Mouse (Mus musculus) forebrain, embryonic 14.5 days (tissue): ENCODE measurements around the gene Cep295. TPM values are rescaled to one million over a fixed set of nuclear protein-coding genes. Genes with fewer than 3 reads are reported as not detected.

Experiments
- ATAC-seq: fragments of 200-750 bp; cut with Nextera tagmentation; 2 replicates; pipeline ENCODE4 v1.8.0; 2017; ENCODE audit warnings: mild to moderate bottlenecking, moderate library complexity
- DNase-seq: peaks from one replicate; pipeline ENCODE4 v3.0.0-alpha.2; 2015; ENCODE audit warnings: low spot score
- H3K27ac ChIP-seq: fragments of 300-500 bp; sonication (generic); 2 replicates; pipeline ENCODE4 v1.5.1; 2014; ENCODE audit warnings: low read depth, mild to moderate bottlenecking, control low read depth, low read length, moderate library complexity
- H3K27me3 ChIP-seq: fragments of 300-500 bp; sonication (generic); replicated peaks from 2 replicates; pipeline ENCODE4 v1.6.1; 2014; ENCODE audit warnings: low read length, control low read depth, mixed read lengths; ENCODE audit not compliant: control insufficient read depth, insufficient read depth
- H3K36me3 ChIP-seq: fragments of 300-500 bp; sonication (generic); 2 replicates; pipeline ENCODE4 v1.6.1; 2014; ENCODE audit warnings: low read length, control low read depth; ENCODE audit not compliant: control insufficient read depth, insufficient read depth
- H3K4me1 ChIP-seq: fragments of 300-500 bp; sonication (generic); 2 replicates; pipeline ENCODE4 v1.6.1; 2014; ENCODE audit warnings: antibody characterized with exemption, low read length, control low read depth; ENCODE audit not compliant: control insufficient read depth, insufficient read depth
- H3K4me2 ChIP-seq: fragments of 300-500 bp; sonication (generic); 2 replicates; pipeline ENCODE4 v1.6.1; 2014; ENCODE audit warnings: mild to moderate bottlenecking, control low read depth, low read length
- H3K4me3 ChIP-seq: fragments of 300-500 bp; sonication (generic); 2 replicates; pipeline ENCODE4 v1.5.1; 2014; ENCODE audit warnings: low read depth, low read length, control low read depth
- H3K9ac ChIP-seq: fragments of 300-500 bp; sonication (generic); 2 replicates; pipeline ENCODE4 v1.6.1; 2014; ENCODE audit warnings: mild to moderate bottlenecking, low read length, control low read depth, moderate library complexity
- H3K9me3 ChIP-seq: fragments of 300-500 bp; sonication (generic); replicated peaks from 2 replicates; pipeline ENCODE4 v1.6.1; 2016; ENCODE audit warnings: low read length, control low read depth, mixed read lengths; ENCODE audit not compliant: control insufficient read depth
- WGBS: fragments of 180-500 bp; shearing (Covaris S2); extraction: QIAGEN DNeasy Blood & Tissue Kit; methylation state at CpG from one replicate; pipeline ENCODE4 v1.1.7; 2014; 5-methylcytosine and 5-hydroxymethylcytosine counted together
- polyA plus RNA-seq: library from polyadenylated mRNA; unstranded; fragments of >200 nt; fragmentation: Nextera tagmentation; extraction: Ambion mirVana; gene quantifications from 2 replicates; pipeline ENCODE4 v1.2.1, GENCODE M21; 2014

Gene Cep295
- 15.8 and 16.0 TPM in 2 replicates for polyA plus RNA-seq

DNA sequence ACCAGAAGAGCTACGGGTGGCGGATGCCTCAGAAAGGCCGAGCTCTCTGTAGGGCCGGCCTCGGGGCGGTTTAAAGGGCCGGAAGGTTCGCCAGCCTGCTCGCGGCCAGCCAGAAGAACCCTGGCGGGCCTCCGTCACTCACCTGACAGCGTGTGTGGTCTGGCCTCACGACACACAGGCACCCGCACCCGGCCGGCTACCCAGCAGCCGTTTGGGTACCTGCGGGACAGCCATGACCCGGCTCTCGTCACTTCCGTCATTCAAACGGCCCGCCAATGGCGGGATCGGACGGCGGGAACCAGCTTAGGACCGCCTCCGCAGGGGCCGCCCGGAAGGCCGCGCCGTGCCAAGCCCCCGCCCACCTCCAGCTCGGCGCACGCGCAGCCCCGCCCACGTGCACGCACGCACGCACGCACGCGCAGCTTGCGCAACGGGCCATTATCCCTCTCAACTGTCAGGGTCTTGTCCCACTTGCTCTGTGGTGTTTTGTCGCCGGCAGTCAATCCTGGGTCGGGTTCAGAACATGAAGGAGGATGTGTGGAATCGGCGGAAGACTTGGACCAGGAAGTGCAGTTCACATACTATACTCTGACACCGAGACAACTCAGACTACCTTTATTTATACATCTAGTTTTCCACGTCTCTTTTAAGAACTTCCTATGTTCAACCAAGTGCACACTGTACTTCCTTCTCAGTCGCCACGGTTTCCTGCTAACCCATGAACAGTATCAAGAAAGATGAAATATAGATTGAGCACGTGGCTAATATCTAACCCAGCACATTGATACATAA, at the start of gene Cep295:
Cep295 (minus strand) TSS at position 305 of the 792 bp plus-strand sequence.
- peak within 1 kb of the TSS; percentile 89 for H3K4me3 ChIP-seq
- ATAC-seq: peak; percentile 100
- peak within 1 kb of the TSS; percentile 72 for H3K27ac ChIP-seq
- peak within 1 kb of the TSS; percentile 74 for H3K4me2 ChIP-seq
- H3K27me3 ChIP-seq: no peaks in the 10 kb centered on the region
- DNase-seq: peak; percentile 97
- H3K36me3 ChIP-seq: peaks cover 3% of the 10 kb centered on the region; the same call in 1 of the 2 replicates
- peaks cover 8% of the 10 kb centered on the region for H3K4me1 ChIP-seq
- WGBS: 3% methylated on average over 60 of the region's 60 CpGs
- H3K9ac ChIP-seq: peak within 1 kb of the TSS; percentile 87
- H3K9me3 ChIP-seq: no peaks in the 10 kb centered on the region

DNA sequence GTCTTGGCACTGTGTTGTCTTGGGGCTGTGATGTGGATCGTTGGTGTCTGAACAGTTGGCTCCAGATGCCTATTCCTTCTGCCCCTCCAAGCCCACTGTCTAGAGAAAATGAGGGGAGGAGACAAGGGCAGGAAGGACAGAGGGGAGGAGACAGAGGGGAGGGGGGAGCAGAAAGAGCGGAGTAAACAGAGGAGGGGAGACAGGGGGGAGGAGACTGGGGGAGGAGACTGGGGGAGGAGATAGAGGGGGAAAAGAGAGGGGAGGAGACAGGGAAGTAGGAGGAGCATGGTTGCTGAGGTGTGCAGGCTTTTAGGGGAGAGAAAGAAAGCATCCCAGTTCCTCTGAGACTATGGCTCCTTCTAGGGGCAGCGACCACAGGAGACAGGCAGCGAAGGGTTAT, 40.0 kb upstream of the Cep295 start:
- no peak overlapping the region for H3K4me3 ChIP-seq
- no peaks in the 10 kb centered on the region for H3K27me3 ChIP-seq
- peak; percentile 18; the same call in 1 of the 2 replicates for ATAC-seq
- WGBS: 38% methylated on average over 4 of the region's 4 CpGs
- H3K4me1 ChIP-seq: no peaks in the 10 kb centered on the region
- no peak overlapping the region for H3K4me2 ChIP-seq
- peak; percentile 5 for DNase-seq
- H3K27ac ChIP-seq: no peak overlapping the region
- H3K9ac ChIP-seq: no peak overlapping the region
- H3K9me3 ChIP-seq: no peaks in the 10 kb centered on the region
- no peaks in the 10 kb centered on the region for H3K36me3 ChIP-seq

DNA sequence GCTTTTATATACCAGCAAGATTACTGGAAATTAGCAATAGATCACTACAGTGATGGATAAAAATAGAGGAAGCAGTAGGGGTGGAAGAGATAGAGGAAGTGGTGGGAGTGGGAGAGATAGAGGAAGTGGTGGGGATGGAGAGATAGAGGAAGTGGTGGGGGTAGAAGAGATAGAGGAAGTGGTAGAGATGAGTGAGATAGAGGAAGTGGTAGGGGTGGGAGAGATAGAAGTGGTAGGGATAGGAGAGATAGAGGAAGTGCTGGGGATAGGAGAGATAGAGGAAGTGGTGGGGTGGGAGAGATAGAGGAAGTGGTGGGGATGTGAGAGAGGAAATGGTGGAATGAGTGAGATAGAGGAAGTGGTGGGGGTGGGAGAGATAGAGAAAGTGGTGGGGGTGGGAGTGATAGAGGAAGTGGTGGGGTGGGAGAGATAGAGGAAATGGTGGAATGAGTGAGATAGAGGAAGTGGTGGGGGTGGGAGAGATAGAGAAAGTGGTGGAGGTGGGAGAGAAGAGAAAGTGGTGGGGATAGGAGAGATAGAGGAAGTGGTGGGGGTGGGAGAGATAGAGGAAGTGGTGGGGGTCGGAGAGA, 37.9 kb upstream of the Cep295 start:
- Histone ChIP-seq H3K27ac (no peak overlapping the region), H3K9me3 (no peaks in the 10 kb centered on the region), H3K4me2 (no peak overlapping the region), H3K4me3 (no peak overlapping the region), H3K36me3 (no peaks in the 10 kb centered on the region), H3K9ac (no peak overlapping the region), H3K4me1 (no peaks in the 10 kb centered on the region), H3K27me3 (no peaks in the 10 kb centered on the region)
- DNase-seq (no peak), ATAC-seq (no peak)
- 93% methylated on average over 1 of the region's 1 CpGs for WGBS

DNA sequence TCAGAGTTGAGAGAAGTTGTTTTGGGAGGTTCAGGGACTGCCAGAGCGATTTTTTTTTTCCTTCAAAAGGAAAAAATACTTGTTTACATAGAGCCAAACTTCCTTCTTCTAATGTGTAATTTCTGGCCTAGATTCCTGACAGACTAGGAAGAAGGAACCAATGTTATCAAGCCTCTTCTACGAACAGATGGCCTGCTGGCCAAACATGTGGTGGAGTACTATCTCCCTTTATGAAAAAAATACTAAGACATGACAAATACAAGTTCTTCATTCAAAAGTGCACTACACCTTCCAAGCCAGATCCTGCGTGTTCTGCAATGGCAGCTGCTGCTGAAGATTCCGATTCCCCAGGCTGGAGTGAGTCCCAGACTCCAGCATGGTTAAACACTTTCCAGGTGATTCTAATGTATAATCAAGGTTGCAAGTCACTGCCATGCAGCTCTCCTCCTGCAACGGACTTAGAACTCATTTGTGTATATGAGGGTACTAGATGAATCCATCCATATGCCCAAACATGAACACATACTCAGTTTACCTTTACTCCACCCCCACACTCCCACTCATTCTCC, 29.6 kb upstream of the Cep295 start:
- H3K4me3 ChIP-seq: no peak overlapping the region
- DNase-seq (no peak), ATAC-seq (no peak)
- H3K27me3 ChIP-seq: no peaks in the 10 kb centered on the region
- H3K36me3 ChIP-seq: no peaks in the 10 kb centered on the region
- no peaks in the 10 kb centered on the region for H3K9me3 ChIP-seq
- WGBS: 83% methylated on average over 5 of the region's 5 CpGs
- no peaks in the 10 kb centered on the region for H3K4me1 ChIP-seq
- no peak overlapping the region for H3K9ac ChIP-seq
- no peak overlapping the region for H3K4me2 ChIP-seq
- no peak overlapping the region for H3K27ac ChIP-seq

DNA sequence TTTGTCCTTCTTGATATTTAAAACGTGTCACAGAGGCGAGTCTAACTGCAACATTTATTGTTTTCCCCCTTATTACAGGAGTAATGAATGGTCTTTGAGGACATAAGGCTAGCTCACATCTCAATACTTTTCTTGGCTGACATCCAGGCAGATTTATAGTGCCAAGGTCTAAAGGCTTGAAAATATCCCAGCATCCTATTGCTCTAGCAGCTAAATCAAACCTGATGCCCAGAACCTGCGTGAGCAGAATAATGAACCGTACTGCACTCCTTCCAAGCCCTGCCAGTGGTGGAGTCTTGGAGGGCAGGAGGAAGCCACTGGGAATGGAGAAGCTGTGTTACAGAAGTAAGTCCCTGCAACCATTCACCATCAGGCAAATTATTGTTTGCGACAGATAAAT, 26.7 kb upstream of the Cep295 start:
- Histone ChIP-seq H3K4me1 (no peaks in the 10 kb centered on the region), H3K36me3 (no peaks in the 10 kb centered on the region), H3K9me3 (no peaks in the 10 kb centered on the region), H3K27me3 (no peaks in the 10 kb centered on the region), H3K27ac (no peak overlapping the region), H3K4me3 (no peak overlapping the region), H3K4me2 (no peak overlapping the region), H3K9ac (no peak overlapping the region)
- WGBS: 56% methylated on average over 5 of the region's 5 CpGs
- ATAC-seq (peak; percentile 44; the same call in 1 of the 2 replicates), DNase-seq (peak; percentile 62)

DNA sequence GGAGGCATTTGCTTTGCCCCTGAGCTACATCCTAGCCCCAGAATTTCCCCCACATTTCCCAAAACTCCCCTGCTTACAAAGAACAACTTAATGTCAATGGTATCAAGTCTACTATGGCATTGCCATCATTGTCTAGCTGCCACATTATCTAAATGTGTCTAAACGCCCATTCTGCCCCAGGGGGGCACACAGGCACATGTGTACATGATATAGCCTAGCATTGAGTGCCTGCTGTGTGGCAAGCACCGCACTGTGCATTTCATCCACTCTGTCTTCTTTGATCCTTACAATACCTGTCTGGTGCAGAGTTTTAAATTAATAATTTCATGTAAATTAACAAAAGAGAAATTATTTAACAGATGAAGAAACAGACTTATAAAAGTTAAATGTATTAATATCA, 8.7 kb upstream of the Cep295 start:
- H3K27ac ChIP-seq: no peak overlapping the region
- H3K27me3 ChIP-seq: no peaks in the 10 kb centered on the region
- no peaks in the 10 kb centered on the region for H3K36me3 ChIP-seq
- 56% methylated on average over 2 of the region's 2 CpGs for WGBS
- H3K4me1 ChIP-seq: no peaks in the 10 kb centered on the region
- ATAC-seq (no peak; the same call in 1 of the 2 replicates), DNase-seq (no peak)
- no peaks in the 10 kb centered on the region for H3K9me3 ChIP-seq
- no peak overlapping the region for H3K4me2 ChIP-seq
- no peak overlapping the region for H3K4me3 ChIP-seq
- H3K9ac ChIP-seq: no peak overlapping the region

DNA sequence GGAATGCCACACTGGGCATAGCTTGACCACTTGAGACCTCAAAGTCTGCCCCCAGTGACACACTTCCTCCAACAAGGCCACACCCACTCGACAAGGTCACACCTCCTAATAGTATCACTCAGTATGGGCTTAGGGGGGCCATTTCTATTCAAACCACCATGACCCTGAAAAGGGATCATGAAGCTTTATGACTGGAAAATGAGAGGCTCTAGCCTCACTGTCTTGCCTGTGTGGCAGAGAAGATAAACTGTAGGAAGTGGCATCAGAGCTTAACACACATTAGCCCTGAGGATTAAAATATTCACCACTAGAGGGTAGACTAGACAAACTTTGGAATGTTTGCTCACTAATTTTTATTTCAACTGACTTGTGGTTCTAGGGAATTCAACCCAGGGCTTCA, 8.3 kb upstream of the Cep295 start:
- no peak overlapping the region for H3K4me2 ChIP-seq

DNA sequence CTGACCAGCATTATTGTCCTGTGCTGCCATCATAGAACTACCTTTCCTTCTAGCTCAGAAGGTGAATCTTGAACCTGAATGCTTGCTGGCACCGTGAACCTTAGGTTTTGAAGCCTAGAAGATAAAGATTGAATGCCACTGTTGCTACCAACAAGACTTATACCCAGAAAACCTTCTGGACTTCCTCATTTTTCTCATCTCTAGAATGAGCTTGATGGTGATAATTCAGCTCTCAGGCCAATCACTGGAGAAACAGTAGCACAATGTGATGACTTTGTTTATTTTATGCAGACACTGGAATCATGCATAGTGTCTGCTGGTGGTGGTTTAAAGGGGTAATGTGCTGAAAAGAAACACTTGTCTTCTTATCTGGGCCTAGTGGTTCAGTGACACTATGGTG, 7.3 kb upstream of the Cep295 start:
- H3K9me3 ChIP-seq: no peaks in the 10 kb centered on the region
- no peak overlapping the region for H3K9ac ChIP-seq
- H3K36me3 ChIP-seq: no peaks in the 10 kb centered on the region
- no peak overlapping the region for H3K27ac ChIP-seq
- ATAC-seq (no peak), DNase-seq (no peak)
- no peaks in the 10 kb centered on the region for H3K27me3 ChIP-seq
- no peak overlapping the region for H3K4me3 ChIP-seq
- no peaks in the 10 kb centered on the region for H3K4me1 ChIP-seq
- 66% methylated on average over 1 of the region's 1 CpGs for WGBS
- H3K4me2 ChIP-seq: no peak overlapping the region

More for the DNA sequence above, 8.3 kb upstream of the Cep295 start:
- peak; percentile 77 for DNase-seq
- ATAC-seq: peak; percentile 58
- Histone ChIP-seq H3K9ac (no peak overlapping the region), H3K4me3 (no peak overlapping the region), H3K36me3 (no peaks in the 10 kb centered on the region), H3K27me3 (no peaks in the 10 kb centered on the region), H3K27ac (no peak overlapping the region), H3K9me3 (no peaks in the 10 kb centered on the region), H3K4me1 (no peaks in the 10 kb centered on the region)
- 88% methylated on average over 1 of the region's 1 CpGs for WGBS
